Mouse (Mus musculus) forebrain, embryonic 16.5 days (tissue): ENCODE measurements at regions not wholly inside any gene's neighbourhood (a gene's known extent, or its start where the extent isn't known, plus 50 kb on each side); places are given as distances from the start of the nearest gene placed in this dataset.

Experiments used
- ATAC-seq: fragments of 200-750 bp; cut with Nextera tagmentation; 2 replicates; pipeline ENCODE4 v1.8.0; 2017; ENCODE audit warnings: mild to moderate bottlenecking, moderate library complexity
- H3K27ac ChIP-seq: fragments of 300-500 bp; sonication (generic); 2 replicates; pipeline ENCODE4 v1.5.1; 2014; ENCODE audit warnings: low read length, control low read depth
- H3K27me3 ChIP-seq: fragments of 300-500 bp; sonication (generic); replicated peaks from 2 replicates; pipeline ENCODE4 v1.6.1; 2014; ENCODE audit warnings: low read length; ENCODE audit not compliant: control insufficient read depth, insufficient read depth
- H3K36me3 ChIP-seq: fragments of 300-500 bp; sonication (generic); 2 replicates; pipeline ENCODE4 v1.6.1; 2014; ENCODE audit not compliant: control insufficient read depth, insufficient read depth
- H3K4me1 ChIP-seq: fragments of 300-500 bp; sonication (generic); replicated peaks from 2 replicates; pipeline ENCODE4 v1.6.1; 2014; ENCODE audit warnings: low read length; ENCODE audit not compliant: control insufficient read depth, insufficient read depth
- H3K4me2 ChIP-seq: fragments of 300-500 bp; sonication (generic); 2 replicates; pipeline ENCODE4 v1.6.1; 2014; ENCODE audit warnings: mild to moderate bottlenecking, low read length, control low read depth
- H3K4me3 ChIP-seq: fragments of 300-500 bp; sonication (generic); replicated peaks from 2 replicates; pipeline ENCODE4 v1.5.1; 2014; ENCODE audit warnings: mild to moderate bottlenecking, low read length, control low read depth
- H3K9ac ChIP-seq: fragments of 300-500 bp; sonication (generic); replicated peaks from 2 replicates; pipeline ENCODE4 v1.6.1; 2014; ENCODE audit warnings: low read depth, low read length, control low read depth
- H3K9me3 ChIP-seq: fragments of 300-500 bp; sonication (generic); 2 replicates; pipeline ENCODE4 v1.6.1; 2016; ENCODE audit warnings: low read length; ENCODE audit not compliant: control insufficient read depth
- WGBS: fragments of 180-500 bp; shearing (Covaris S2); extraction: QIAGEN DNeasy Blood & Tissue Kit; methylation state at CpG from one replicate; pipeline ENCODE4 v1.1.7; 2014; 5-methylcytosine and 5-hydroxymethylcytosine counted together

- H3K4me1 ChIP-seq, result peaks cover 14% of the 10 kb centered on the region
- H3K27ac ChIP-seq, result no peak overlapping the region
- WGBS, result 6% methylated on average over 14 of the region's 14 CpGs
Observed at GRCm38 (mm10) chr6:6459006-6459917, 119.2 kb downstream of the Sem1 start.

GRCm38 (mm10) chr6:6457726-6458125, 120.7 kb downstream of the Sem1 start:
- H3K27ac ChIP-seq, result no peak overlapping the region
- H3K4me2 ChIP-seq, result no peak overlapping the region
- no peak overlapping the region for H3K9ac ChIP-seq
- ATAC-seq, result no peak
- no peaks in the 10 kb centered on the region for H3K36me3 ChIP-seq
- no peaks in the 10 kb centered on the region for H3K27me3 ChIP-seq
- H3K9me3 ChIP-seq, result no peaks in the 10 kb centered on the region
- peaks cover 6% of the 10 kb centered on the region for H3K4me1 ChIP-seq
- H3K4me3 ChIP-seq, result no peak overlapping the region
- WGBS, result 51% methylated on average over 4 of the region's 4 CpGs

More at GRCm38 (mm10) chr6:6459006-6459917, 119.2 kb downstream of the Sem1 start:
- Histone ChIP-seq H3K9me3 (no peaks in the 10 kb centered on the region), H3K9ac (no peak overlapping the region), H3K27me3 (no peaks in the 10 kb centered on the region), H3K36me3 (no peaks in the 10 kb centered on the region), H3K4me2 (peak overlapping the region; percentile 37), H3K4me3 (no peak overlapping the region)
- ATAC-seq, result peak; percentile 65

DNA sequence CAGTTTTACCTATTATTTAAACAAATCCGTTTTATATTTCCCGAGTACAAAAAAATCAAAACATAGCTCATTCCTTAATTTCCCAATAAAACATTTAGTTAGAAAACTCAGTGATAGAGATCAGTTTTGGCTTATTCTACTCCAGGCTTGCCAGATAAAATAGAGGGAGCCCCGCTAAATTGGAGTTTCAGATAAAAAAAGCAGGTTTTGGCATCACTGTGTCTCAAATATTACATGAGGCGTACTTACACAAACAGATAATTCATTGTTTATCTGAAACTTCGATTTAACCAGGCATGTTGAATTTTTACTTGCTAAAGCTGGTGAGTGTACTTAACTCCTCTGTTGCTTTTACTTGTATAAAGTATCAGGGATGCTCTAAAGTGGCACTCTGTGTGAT, 121.5 kb downstream of the Sem1 start:
- Histone ChIP-seq H3K36me3 (no peaks in the 10 kb centered on the region), H3K27ac (no peak overlapping the region), H3K4me1 (peaks cover 6% of the 10 kb centered on the region), H3K4me3 (no peak overlapping the region), H3K27me3 (no peaks in the 10 kb centered on the region), H3K9ac (no peak overlapping the region), H3K4me2 (no peak overlapping the region), H3K9me3 (no peaks in the 10 kb centered on the region)
- 74% methylated on average over 5 of the region's 5 CpGs for WGBS
- ATAC-seq, result no peak

GRCm38 (mm10) chr6:6455566-6455965, 122.9 kb downstream of the Sem1 start:
- Histone ChIP-seq H3K4me2 (no peak overlapping the region), H3K27ac (no peak overlapping the region), H3K36me3 (no peaks in the 10 kb centered on the region), H3K4me3 (no peak overlapping the region), H3K9me3 (no peaks in the 10 kb centered on the region), H3K4me1 (peaks cover 6% of the 10 kb centered on the region), H3K9ac (no peak overlapping the region), H3K27me3 (no peaks in the 10 kb centered on the region)
- WGBS, result 69% methylated on average over 5 of the region's 5 CpGs
- ATAC-seq, result no peak

GRCm38 (mm10) chr6:6454396-6454795, 124.1 kb downstream of the Sem1 start:
- ATAC-seq, result no peak
- no peak overlapping the region for H3K4me2 ChIP-seq
- WGBS, result 29% methylated on average over 2 of the region's 2 CpGs

GRCm38 (mm10) chr6:6434855-6435254, 143.6 kb downstream of the Sem1 start:
- Histone ChIP-seq H3K9me3 (0 out of 2 replicates have a peak, but pooled peaks cover 2% of the 10 kb centered on the region), H3K36me3 (no peaks in the 10 kb centered on the region), H3K9ac (no peak overlapping the region), H3K4me1 (0 out of 2 replicates have a peak, but pooled peaks cover 2% of the 10 kb centered on the region), H3K27me3 (no peaks in the 10 kb centered on the region), H3K4me3 (no peak overlapping the region), H3K27ac (no peak overlapping the region), H3K4me2 (no peak overlapping the region)
- WGBS, result 79% methylated on average over 3 of the region's 3 CpGs
- no peak for ATAC-seq

More at GRCm38 (mm10) chr6:6454396-6454795, 124.1 kb downstream of the Sem1 start:
- Histone ChIP-seq H3K9me3 (no peaks in the 10 kb centered on the region), H3K4me1 (no peaks in the 10 kb centered on the region), H3K4me3 (no peak overlapping the region), H3K27me3 (no peaks in the 10 kb centered on the region), H3K27ac (no peak overlapping the region), H3K9ac (no peak overlapping the region), H3K36me3 (no peaks in the 10 kb centered on the region)

DNA sequence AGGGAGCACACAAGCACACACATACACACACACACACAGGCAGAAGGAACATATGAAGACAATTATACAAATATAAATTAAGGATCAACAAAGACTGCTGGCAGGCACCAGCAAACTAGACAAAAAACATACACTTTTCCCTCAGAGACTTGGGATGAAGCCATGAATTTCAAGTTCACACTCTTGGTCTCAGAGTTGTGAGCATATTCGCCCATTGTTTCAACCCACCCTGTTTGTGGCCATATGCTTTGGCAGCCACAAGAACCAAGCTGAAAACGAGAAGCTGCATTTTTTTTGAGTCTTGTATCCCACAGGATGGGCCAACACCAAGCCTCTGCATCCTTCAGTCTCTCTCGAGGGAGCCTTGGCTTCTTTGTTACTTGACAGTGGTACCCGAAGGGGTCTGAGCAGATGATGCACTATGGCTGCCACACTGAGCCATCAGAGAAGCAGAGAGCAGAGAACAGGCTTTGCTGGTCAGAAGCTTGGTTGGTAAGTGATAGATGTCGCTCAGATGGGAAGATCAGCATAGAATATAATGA, 144.1 kb downstream of the Sem1 start:
- Histone ChIP-seq H3K27ac (no peak overlapping the region), H3K4me2 (no peak overlapping the region), H3K27me3 (no peaks in the 10 kb centered on the region), H3K4me1 (0 out of 2 replicates have a peak, but pooled peaks cover 2% of the 10 kb centered on the region), H3K36me3 (no peaks in the 10 kb centered on the region), H3K9ac (no peak overlapping the region), H3K9me3 (0 out of 2 replicates have a peak, but pooled peaks cover under 1% of the 10 kb centered on the region), H3K4me3 (no peak overlapping the region)
- ATAC-seq, result peak; percentile 63
- 59% methylated on average over 5 of the region's 5 CpGs for WGBS

DNA sequence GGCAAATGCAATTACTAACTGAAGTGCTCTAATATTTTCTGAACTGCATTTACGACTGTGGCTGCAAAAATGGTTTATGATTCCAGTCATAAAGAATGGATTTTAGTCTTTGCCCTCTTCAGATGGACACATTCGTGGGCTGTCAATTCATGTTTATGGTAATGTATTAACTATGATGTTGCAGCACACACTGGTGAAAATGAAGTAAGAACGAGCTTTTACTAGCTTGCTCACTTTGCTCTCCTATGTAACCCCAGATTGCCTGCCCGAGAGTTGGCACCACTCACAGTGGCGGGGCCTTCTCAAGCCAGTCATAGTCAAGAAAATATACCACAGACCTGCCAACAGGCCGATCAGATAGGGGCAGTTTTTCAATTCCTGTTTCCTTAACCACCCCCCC, 145.3 kb downstream of the Sem1 start:
- no peak overlapping the region for H3K4me3 ChIP-seq
- 0 out of 2 replicates have a peak, but pooled peaks cover 2% of the 10 kb centered on the region for H3K4me1 ChIP-seq
- no peaks in the 10 kb centered on the region for H3K9me3 ChIP-seq
- no peaks in the 10 kb centered on the region for H3K27me3 ChIP-seq
- no peak for ATAC-seq
- H3K36me3 ChIP-seq, result no peaks in the 10 kb centered on the region
- no peak overlapping the region for H3K4me2 ChIP-seq
- no peak overlapping the region for H3K27ac ChIP-seq
- H3K9ac ChIP-seq, result no peak overlapping the region
- 82% methylated on average over 6 of the region's 6 CpGs for WGBS

DNA sequence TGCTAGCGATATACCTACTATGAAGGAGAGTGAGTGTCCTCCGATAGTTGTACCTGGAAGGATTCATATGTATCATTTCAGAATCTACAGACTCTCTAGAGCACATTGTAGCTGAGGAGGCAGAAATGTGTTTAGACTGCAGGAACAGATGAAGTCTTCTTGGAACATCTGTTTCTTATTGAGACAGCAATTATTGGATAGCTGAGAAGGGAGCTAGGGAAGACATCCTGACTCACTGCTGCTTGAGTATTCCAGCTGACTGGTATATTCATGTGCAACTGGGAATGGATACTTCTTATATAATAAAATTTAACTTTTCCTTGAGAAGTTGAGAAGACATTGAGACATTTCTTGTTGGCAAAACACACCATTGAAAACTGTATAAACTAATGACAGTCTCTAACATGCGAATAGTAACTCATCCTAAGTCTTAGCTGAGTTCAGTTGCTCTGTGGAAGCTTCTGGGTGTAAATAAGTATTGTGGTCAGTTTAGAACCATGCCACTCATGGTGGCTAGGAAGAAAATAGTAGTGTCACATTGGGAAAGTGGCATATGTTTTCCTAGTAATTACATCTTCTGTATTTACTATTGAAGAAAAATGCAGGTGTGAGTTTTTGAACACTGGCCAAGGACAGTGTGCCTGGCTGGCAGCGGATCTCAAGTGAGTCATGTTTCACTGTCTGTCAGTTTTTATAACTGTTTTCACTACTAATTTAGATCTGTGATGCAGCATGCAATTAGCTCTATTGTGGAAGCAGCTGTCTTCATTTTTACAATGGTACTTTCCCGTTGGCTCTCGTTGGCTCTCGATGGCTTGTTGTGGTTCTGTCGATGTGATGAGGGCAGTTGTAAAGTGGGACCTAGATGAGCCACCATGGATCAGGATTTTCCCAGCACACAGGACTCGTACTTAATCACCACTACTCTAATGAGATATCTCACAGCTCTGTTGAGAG, 163.5 kb downstream of the Sem1 start:
- Histone ChIP-seq H3K27me3 (no peaks in the 10 kb centered on the region), H3K9ac (no peak overlapping the region), H3K9me3 (no peaks in the 10 kb centered on the region), H3K36me3 (no peaks in the 10 kb centered on the region), H3K4me1 (no peaks in the 10 kb centered on the region), H3K4me2 (no peak overlapping the region), H3K27ac (no peak overlapping the region), H3K4me3 (no peak overlapping the region)
- WGBS, result 37% methylated on average over 9 of the region's 9 CpGs
- ATAC-seq, result peak; percentile 91
